Mouse (Mus musculus) midbrain, embryonic 14.5 days (tissue): ENCODE data around the gene Iffo1. TPM values are rescaled to one million over a fixed set of nuclear protein-coding genes. Genes with fewer than 3 reads are reported as not detected.

Source experiments
- ATAC-seq: fragments of 200-750 bp; cut with Nextera tagmentation; 2 replicates; pipeline ENCODE4 v1.8.0; 2017; ENCODE audit warnings: moderate number of reproducible peaks, moderate library complexity; ENCODE audit not compliant: low FRiP score, low TSS enrichment
- DNase-seq: peaks from one replicate; pipeline ENCODE4 v3.0.0-alpha.2; 2015
- H3K27ac ChIP-seq: fragments of 300-500 bp; sonication (generic); replicated peaks from 2 replicates; pipeline ENCODE4 v1.5.1; 2014; ENCODE audit warnings: mild to moderate bottlenecking, low read depth, low read length, moderate library complexity
- H3K27me3 ChIP-seq: fragments of 300-500 bp; sonication (generic); 2 replicates; pipeline ENCODE4 v1.6.1; 2014; ENCODE audit warnings: low read length, control low read depth, mixed read lengths; ENCODE audit not compliant: control insufficient read depth, insufficient read depth
- H3K36me3 ChIP-seq: fragments of 300-500 bp; sonication (generic); 2 replicates; pipeline ENCODE4 v1.6.1; 2014; ENCODE audit warnings: low read length, control low read depth; ENCODE audit not compliant: control insufficient read depth, insufficient read depth
- H3K4me1 ChIP-seq: fragments of 300-500 bp; sonication (generic); 2 replicates; pipeline ENCODE4 v1.6.1; 2014; ENCODE audit warnings: mild to moderate bottlenecking, antibody characterized with exemption, low read length, control low read depth; ENCODE audit not compliant: control insufficient read depth, insufficient read depth
- H3K4me2 ChIP-seq: fragments of 300-500 bp; sonication (generic); 2 replicates; pipeline ENCODE4 v1.6.1; 2014; ENCODE audit warnings: mild to moderate bottlenecking, low read length, moderate library complexity
- H3K4me3 ChIP-seq: fragments of 300-500 bp; sonication (generic); replicated peaks from 2 replicates; pipeline ENCODE4 v1.5.1; 2014; ENCODE audit warnings: low read depth, low read length
- H3K9ac ChIP-seq: fragments of 300-500 bp; sonication (generic); replicated peaks from 2 replicates; pipeline ENCODE4 v1.6.1; 2014; ENCODE audit warnings: mild to moderate bottlenecking, low read length, moderate library complexity
- H3K9me3 ChIP-seq: fragments of 300-500 bp; sonication (generic); 2 replicates; pipeline ENCODE4 v1.6.1; 2016; ENCODE audit warnings: low read length, control low read depth, mixed read lengths; ENCODE audit not compliant: control insufficient read depth
- WGBS: fragments of 180-500 bp; shearing (Covaris S2); extraction: QIAGEN DNeasy Blood & Tissue Kit; methylation state at CpG from one replicate; pipeline ENCODE4 v1.1.7; 2014; 5-methylcytosine and 5-hydroxymethylcytosine counted together
- polyA plus RNA-seq: library from polyadenylated mRNA; unstranded; fragments of >200 nt; fragmentation: Nextera tagmentation; extraction: Ambion mirVana; gene quantifications from 2 replicates; pipeline ENCODE4 v1.2.1, GENCODE M21; 2014

The Iffo1 gene
- polyA plus RNA-seq, 1 experiment from 2014 or later, result 15.8 TPM

GRCm38 (mm10) chr6:125101444-125101843, 43.6 kb upstream of the Iffo1 start:
- H3K9ac ChIP-seq, result no peak overlapping the region
- H3K27me3 ChIP-seq, result no peaks in the 10 kb centered on the region
- H3K9me3 ChIP-seq, result no peaks in the 10 kb centered on the region
- H3K4me2 ChIP-seq, result no peak overlapping the region
- no peak overlapping the region for H3K4me3 ChIP-seq
- H3K27ac ChIP-seq, result no peak overlapping the region
- ATAC-seq (no peak), DNase-seq (no peak)
- 81% methylated on average over 9 of the region's 9 CpGs for WGBS
- peaks cover 87% of the 10 kb centered on the region for H3K36me3 ChIP-seq
- H3K4me1 ChIP-seq, result peaks cover 29% of the 10 kb centered on the region

GRCm38 (mm10) chr6:125104223-125104622, 40.8 kb upstream of the Iffo1 start:
- Histone ChIP-seq H3K36me3 (peaks cover 99% of the 10 kb centered on the region), H3K9me3 (no peaks in the 10 kb centered on the region), H3K4me2 (no peak overlapping the region), H3K27ac (no peak overlapping the region), H3K9ac (no peak overlapping the region), H3K4me3 (no peak overlapping the region), H3K27me3 (no peaks in the 10 kb centered on the region), H3K4me1 (peaks cover 10% of the 10 kb centered on the region)
- no peak for DNase-seq
- no peak for ATAC-seq
- 90% methylated on average over 4 of the region's 4 CpGs for WGBS

- Histone ChIP-seq H3K9me3 (no peaks in the 10 kb centered on the region), H3K27ac (no peak overlapping the region), H3K9ac (no peak overlapping the region), H3K4me1 (no peaks in the 10 kb centered on the region), H3K4me3 (no peak overlapping the region), H3K27me3 (no peaks in the 10 kb centered on the region), H3K36me3 (peaks cover 99% of the 10 kb centered on the region), H3K4me2 (no peak overlapping the region)
- WGBS, result 92% methylated on average over 2 of the region's 2 CpGs
- ATAC-seq, result no peak
- DNase-seq, result no peak
Observed at GRCm38 (mm10) chr6:125107705-125108104, 37.3 kb upstream of the Iffo1 start.

- no peak overlapping the region for H3K27ac ChIP-seq
- no peaks in the 10 kb centered on the region for H3K4me1 ChIP-seq
- H3K27me3 ChIP-seq, result no peaks in the 10 kb centered on the region
- no peak for DNase-seq
- no peaks in the 10 kb centered on the region for H3K9me3 ChIP-seq
- H3K4me2 ChIP-seq, result no peak overlapping the region
- H3K9ac ChIP-seq, result no peak overlapping the region
- 93% methylated on average over 14 of the region's 14 CpGs for WGBS
- no peak for ATAC-seq
- peaks cover 99% of the 10 kb centered on the region for H3K36me3 ChIP-seq
- no peak overlapping the region for H3K4me3 ChIP-seq
Observed at GRCm38 (mm10) chr6:125109371-125109770, 35.7 kb upstream of the Iffo1 start.

- DNase-seq (peak; percentile 65), ATAC-seq (no peak)
- 92% methylated on average over 7 of the region's 7 CpGs for WGBS
Observed at GRCm38 (mm10) chr6:125110927-125111326, 34.1 kb upstream of the Iffo1 start.

GRCm38 (mm10) chr6:125112553-125112952, 32.5 kb upstream of the Iffo1 start:
- no peak overlapping the region for H3K4me3 ChIP-seq
- H3K4me2 ChIP-seq, result no peak overlapping the region
- H3K9me3 ChIP-seq, result no peaks in the 10 kb centered on the region
- H3K27ac ChIP-seq, result no peak overlapping the region
- H3K27me3 ChIP-seq, result no peaks in the 10 kb centered on the region
- peaks cover 98% of the 10 kb centered on the region for H3K36me3 ChIP-seq
- H3K9ac ChIP-seq, result no peak overlapping the region
- no peaks in the 10 kb centered on the region for H3K4me1 ChIP-seq
- ATAC-seq (no peak), DNase-seq (no peak)
- WGBS, result 97% methylated on average over 11 of the region's 11 CpGs

More at GRCm38 (mm10) chr6:125110927-125111326, 34.1 kb upstream of the Iffo1 start:
- Histone ChIP-seq H3K4me2 (no peak overlapping the region), H3K4me1 (no peaks in the 10 kb centered on the region), H3K36me3 (peaks cover 97% of the 10 kb centered on the region), H3K27ac (no peak overlapping the region), H3K9me3 (no peaks in the 10 kb centered on the region), H3K9ac (no peak overlapping the region), H3K4me3 (no peak overlapping the region), H3K27me3 (no peaks in the 10 kb centered on the region)

- ATAC-seq, result no peak
- WGBS, result 93% methylated on average over 8 of the region's 8 CpGs
Observed at GRCm38 (mm10) chr6:125119387-125119786, 25.7 kb upstream of the Iffo1 start.

GRCm38 (mm10) chr6:125128724-125129123, 16.3 kb upstream of the Iffo1 start:
- no peak overlapping the region for H3K4me2 ChIP-seq
- no peaks in the 10 kb centered on the region for H3K9me3 ChIP-seq
- H3K27ac ChIP-seq, result no peak overlapping the region
- H3K9ac ChIP-seq, result no peak overlapping the region
- WGBS, result 92% methylated on average over 12 of the region's 12 CpGs
- H3K4me1 ChIP-seq, result peaks cover 7% of the 10 kb centered on the region
- ATAC-seq (no peak), DNase-seq (no peak)
- H3K36me3 ChIP-seq, result peaks cover 76% of the 10 kb centered on the region
- H3K27me3 ChIP-seq, result no peaks in the 10 kb centered on the region
- H3K4me3 ChIP-seq, result no peak overlapping the region

More at GRCm38 (mm10) chr6:125119387-125119786, 25.7 kb upstream of the Iffo1 start:
- H3K9me3 ChIP-seq, result no peaks in the 10 kb centered on the region
- no peak overlapping the region for H3K27ac ChIP-seq
- no peak overlapping the region for H3K4me2 ChIP-seq
- peaks cover 98% of the 10 kb centered on the region for H3K36me3 ChIP-seq
- no peak overlapping the region for H3K9ac ChIP-seq
- no peaks in the 10 kb centered on the region for H3K27me3 ChIP-seq
- no peaks in the 10 kb centered on the region for H3K4me1 ChIP-seq
- H3K4me3 ChIP-seq, result no peak overlapping the region
- no peak for DNase-seq

- H3K9ac ChIP-seq, result no peak overlapping the region
- peaks cover 76% of the 10 kb centered on the region for H3K36me3 ChIP-seq
- no peak overlapping the region for H3K4me2 ChIP-seq
- H3K4me3 ChIP-seq, result no peak overlapping the region
- H3K4me1 ChIP-seq, result peaks cover 7% of the 10 kb centered on the region
- WGBS, result 88% methylated on average over 20 of the region's 20 CpGs
- H3K27me3 ChIP-seq, result no peaks in the 10 kb centered on the region
- no peak for ATAC-seq
- DNase-seq, result no peak
- no peak overlapping the region for H3K27ac ChIP-seq
- H3K9me3 ChIP-seq, result no peaks in the 10 kb centered on the region
Observed at GRCm38 (mm10) chr6:125129710-125130402, 15.2 kb upstream of the Iffo1 start.
